Mouse (Mus musculus): Measurements from ENCODE around the gene Arhgef28.

DNA sequence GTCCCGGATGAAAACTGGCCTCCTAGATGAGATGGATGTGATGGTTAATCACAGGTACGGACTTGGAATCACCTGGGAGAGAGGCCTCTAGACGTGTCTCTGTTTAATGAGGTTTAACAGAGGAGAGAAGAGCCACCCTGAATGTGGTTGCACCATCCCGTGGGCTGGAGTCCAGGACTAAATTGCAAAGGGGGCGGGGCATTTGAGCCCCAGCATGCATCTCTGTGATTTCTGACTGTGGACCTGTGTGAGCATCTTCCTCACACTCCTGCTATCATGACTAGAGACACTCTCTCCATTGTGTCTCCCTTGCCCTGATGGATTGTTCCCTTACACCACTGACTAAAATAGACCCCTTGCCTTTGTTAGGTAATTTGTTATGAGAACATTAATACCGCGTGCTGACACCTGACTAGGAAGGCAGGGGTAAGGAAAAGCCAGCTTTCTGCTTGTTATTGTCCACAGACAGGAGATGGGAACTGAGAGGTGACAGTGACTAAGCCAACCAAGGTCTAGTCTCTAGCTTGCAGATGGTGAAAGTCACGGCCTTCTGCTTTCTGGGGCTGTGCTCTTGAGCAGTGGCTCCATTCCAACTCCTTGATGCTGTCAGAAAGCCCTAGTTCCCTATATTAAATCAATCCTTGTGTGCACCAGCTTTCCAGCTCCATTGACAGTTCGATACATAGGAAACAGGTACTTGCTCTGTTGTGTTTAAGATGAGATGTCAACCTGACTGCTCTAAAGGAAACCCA, 35.5 kb upstream of the Arhgef28 start:
- TF ChIP-seq GATA1 (IDR thresholded peaks at IDR 0.05; ENCODE audit: borderline replicate concordance, low read length): no peak
- no peak for TF ChIP-seq FLI1 (IDR thresholded peaks at IDR 0.05; ENCODE audit: low read length)

Data from megakaryocyte, embryonic 14.5 days (primary cell).